Mouse (Mus musculus): ENCODE measurements around the gene Pus7l.

GRCm38 (mm10) chr15:94565854-94566253 is 22.5 kb upstream of the Pus7l start:
- TF ChIP-seq POLR2A (IDR thresholded peaks at IDR 0.05; ENCODE audit: extremely low read depth, insufficient read depth, low read length), result no peak
- no peak for TF ChIP-seq CTCF (IDR thresholded peaks at IDR 0.05; ENCODE audit: extremely low read depth, insufficient read depth, low read length)
